Mouse (Mus musculus): ENCODE data around the gene Rxra. TPM values are rescaled to one million over a fixed set of nuclear protein-coding genes. Genes with fewer than 3 reads are reported as not detected.

The Rxra gene
- polyA plus RNA-seq, 1 experiment from 2014 or later = 12.4 TPM

GRCm38 (mm10) chr2:27645471-27645870 lies 30.8 kb upstream of the Rxra start:
- no peak for ATAC-seq (ENCODE audit: insufficient read depth, low FRiP score, low read depth)
- WGBS = 43% methylated on average over 3 of the region's 3 CpGs
- Histone ChIP-seq H3K4me1 (peaks cover 8% of the 10 kb centered on the region), H3K27ac (no peak overlapping the region), H3K4me3 (replicated peaks) (no peak overlapping the region), H3K27me3 (replicated peaks) (no peaks in the 10 kb centered on the region), H3K9me3 (no peaks in the 10 kb centered on the region), H3K4me2 (no peak overlapping the region), H3K9ac (no peak overlapping the region), H3K36me3 (no peaks in the 10 kb centered on the region)

- peak overlapping the region; percentile 82 for H3K27ac ChIP-seq
- WGBS = 25% methylated on average over 7 of the region's 8 CpGs
- no peaks in the 10 kb centered on the region for H3K9me3 ChIP-seq
- ATAC-seq (ENCODE audit: insufficient read depth, low FRiP score, low read depth) = peak; percentile 80
- H3K36me3 ChIP-seq = no peaks in the 10 kb centered on the region
- no peak overlapping the region for H3K4me3 ChIP-seq (replicated peaks)
- H3K4me2 ChIP-seq = no peak overlapping the region
- H3K4me1 ChIP-seq = peaks cover 8% of the 10 kb centered on the region
- H3K27me3 ChIP-seq (replicated peaks) = no peaks in the 10 kb centered on the region
- no peak overlapping the region for H3K9ac ChIP-seq
Measured at GRCm38 (mm10) chr2:27649862-27650661, 26.2 kb upstream of the Rxra start.

- Histone ChIP-seq H3K4me1 (peaks cover 8% of the 10 kb centered on the region), H3K27me3 (replicated peaks) (no peaks in the 10 kb centered on the region), H3K9ac (no peak overlapping the region), H3K4me3 (replicated peaks) (no peak overlapping the region), H3K4me2 (no peak overlapping the region), H3K36me3 (no peaks in the 10 kb centered on the region), H3K27ac (peak overlapping the region; percentile 82; the same call in 1 of the 2 replicates), H3K9me3 (no peaks in the 10 kb centered on the region)
- ATAC-seq (ENCODE audit: insufficient read depth, low FRiP score, low read depth) = no peak
Measured at GRCm38 (mm10) chr2:27650991-27651390, 25.2 kb upstream of the Rxra start.

GRCm38 (mm10) chr2:27653496-27654030 lies 22.7 kb upstream of the Rxra start:
- Histone ChIP-seq H3K4me1 (peaks cover 8% of the 10 kb centered on the region), H3K4me3 (replicated peaks) (no peak overlapping the region), H3K27me3 (replicated peaks) (no peaks in the 10 kb centered on the region), H3K27ac (no peak overlapping the region), H3K36me3 (no peaks in the 10 kb centered on the region), H3K9ac (no peak overlapping the region), H3K4me2 (no peak overlapping the region), H3K9me3 (no peaks in the 10 kb centered on the region)
- no peak for ATAC-seq (ENCODE audit: insufficient read depth, low FRiP score, low read depth)
- 65% methylated on average over 5 of the region's 5 CpGs for WGBS

- no peak overlapping the region for H3K4me2 ChIP-seq
- H3K9ac ChIP-seq = no peak overlapping the region
- WGBS = 58% methylated on average over 8 of the region's 8 CpGs
- no peaks in the 10 kb centered on the region for H3K9me3 ChIP-seq
- H3K4me3 ChIP-seq (replicated peaks) = no peak overlapping the region
- no peak overlapping the region for H3K27ac ChIP-seq
- ATAC-seq (ENCODE audit: insufficient read depth, low FRiP score, low read depth) = no peak
- no peaks in the 10 kb centered on the region for H3K36me3 ChIP-seq
- peaks cover 8% of the 10 kb centered on the region for H3K4me1 ChIP-seq
- H3K27me3 ChIP-seq (replicated peaks) = no peaks in the 10 kb centered on the region
Measured at GRCm38 (mm10) chr2:27654321-27655232, 21.7 kb upstream of the Rxra start.

GRCm38 (mm10) chr2:27656576-27656975 lies 19.7 kb upstream of the Rxra start:
- Histone ChIP-seq H3K36me3 (no peaks in the 10 kb centered on the region), H3K27me3 (replicated peaks) (no peaks in the 10 kb centered on the region), H3K9ac (no peak overlapping the region), H3K27ac (no peak overlapping the region), H3K4me1 (no peaks in the 10 kb centered on the region), H3K9me3 (no peaks in the 10 kb centered on the region), H3K4me3 (replicated peaks) (no peak overlapping the region), H3K4me2 (no peak overlapping the region)
- ATAC-seq (ENCODE audit: insufficient read depth, low FRiP score, low read depth) = no peak

GRCm38 (mm10) chr2:27665284-27665683 lies 11.0 kb upstream of the Rxra start:
- no peak overlapping the region for H3K4me3 ChIP-seq (replicated peaks)
- no peak overlapping the region for H3K27ac ChIP-seq
- peaks cover 12% of the 10 kb centered on the region; the same call in 1 of the 2 replicates for H3K4me1 ChIP-seq
- H3K9me3 ChIP-seq = no peaks in the 10 kb centered on the region
- H3K4me2 ChIP-seq = no peak overlapping the region
- no peaks in the 10 kb centered on the region for H3K27me3 ChIP-seq (replicated peaks)
- H3K9ac ChIP-seq = no peak overlapping the region
- no peak for ATAC-seq (ENCODE audit: insufficient read depth, low FRiP score, low read depth)
- WGBS = 81% methylated on average over 6 of the region's 6 CpGs
- H3K36me3 ChIP-seq = no peaks in the 10 kb centered on the region

GRCm38 (mm10) chr2:27666719-27667118 lies 9.5 kb upstream of the Rxra start:
- H3K4me1 ChIP-seq = peaks cover 24% of the 10 kb centered on the region
- H3K36me3 ChIP-seq = no peaks in the 10 kb centered on the region
- no peaks in the 10 kb centered on the region for H3K9me3 ChIP-seq
- H3K4me3 ChIP-seq (replicated peaks) = no peak overlapping the region
- 0 out of 2 replicates have a peak overlapping the region, but pooled peaks have one; percentile 32 for H3K27ac ChIP-seq
- ATAC-seq (ENCODE audit: insufficient read depth, low FRiP score, low read depth) = peak; percentile 16; the same call in 1 of the 2 replicates
- H3K9ac ChIP-seq = no peak overlapping the region
- H3K27me3 ChIP-seq (replicated peaks) = no peaks in the 10 kb centered on the region
- H3K4me2 ChIP-seq = no peak overlapping the region
- 44% methylated on average over 4 of the region's 4 CpGs for WGBS

GRCm38 (mm10) chr2:27667677-27668076 lies 8.6 kb upstream of the Rxra start:
- Histone ChIP-seq H3K9me3 (no peaks in the 10 kb centered on the region), H3K27ac (no peak overlapping the region), H3K4me1 (peaks cover 28% of the 10 kb centered on the region), H3K27me3 (replicated peaks) (no peaks in the 10 kb centered on the region), H3K9ac (no peak overlapping the region), H3K36me3 (no peaks in the 10 kb centered on the region), H3K4me2 (no peak overlapping the region), H3K4me3 (replicated peaks) (no peak overlapping the region)
- ATAC-seq (ENCODE audit: insufficient read depth, low FRiP score, low read depth) = no peak
- 51% methylated on average over 4 of the region's 4 CpGs for WGBS

GRCm38 (mm10) chr2:27670746-27671145 lies 5.5 kb upstream of the Rxra start:
- Histone ChIP-seq H3K27ac (no peak overlapping the region; the same call in 1 of the 2 replicates), H3K4me2 (no peak overlapping the region), H3K4me1 (peaks cover 33% of the 10 kb centered on the region), H3K9me3 (no peaks in the 10 kb centered on the region), H3K9ac (no peak overlapping the region), H3K4me3 (replicated peaks) (no peak overlapping the region), H3K27me3 (replicated peaks) (no peaks in the 10 kb centered on the region), H3K36me3 (no peaks in the 10 kb centered on the region)
- no peak for ATAC-seq (ENCODE audit: insufficient read depth, low FRiP score, low read depth)
- 47% methylated on average over 5 of the region's 5 CpGs for WGBS

- Histone ChIP-seq H3K4me3 (replicated peaks) (no peak overlapping the region), H3K4me2 (no peak overlapping the region; the same call in 1 of the 2 replicates), H3K9me3 (no peaks in the 10 kb centered on the region), H3K27ac (peak overlapping the region; percentile 68), H3K4me1 (peaks cover 30% of the 10 kb centered on the region), H3K9ac (no peak overlapping the region), H3K27me3 (replicated peaks) (no peaks in the 10 kb centered on the region), H3K36me3 (no peaks in the 10 kb centered on the region)
- 17% methylated on average over 3 of the region's 3 CpGs for WGBS
- ATAC-seq (ENCODE audit: insufficient read depth, low FRiP score, low read depth) = peak; percentile 29; the same call in 1 of the 2 replicates
Measured at GRCm38 (mm10) chr2:27671633-27672091, 4.6 kb upstream of the Rxra start.
